Mouse (Mus musculus) olfactory bulb, adult 2 months (tissue): Measurements from ENCODE around the gene Nkain4. TPM values are rescaled to one million over a fixed set of nuclear protein-coding genes. Genes with fewer than 3 reads are reported as not detected.

Source experiments
- H3K27ac ChIP-seq: fragments of 200-500 bp; 2 replicates; pipeline ENCODE4 v1.5.1; 2012; ENCODE audit warnings: low read depth, low read length; ENCODE audit not compliant: insufficient read depth
- H3K4me1 ChIP-seq: fragments of 200-500 bp; 2 replicates; pipeline ENCODE4 v1.6.1; 2012; ENCODE audit warnings: low read length; ENCODE audit not compliant: control insufficient read depth, insufficient read depth
- H3K4me3 ChIP-seq: fragments of 200-500 bp; 2 replicates; pipeline ENCODE4 v1.5.1; 2012; ENCODE audit warnings: mild to moderate bottlenecking, low read depth, low read length, moderate library complexity; ENCODE audit not compliant: insufficient read depth
- CTCF ChIP-seq: fragments of 200-500 bp; IDR thresholded peaks from 2 replicates; pipeline ENCODE4 v1.5.1; 2012; ENCODE audit warnings: low read depth, mild to moderate bottlenecking, low read length, moderate library complexity; ENCODE audit not compliant: insufficient read depth
- POLR2A ChIP-seq: fragments of 200-500 bp; IDR thresholded peaks from 2 replicates; pipeline ENCODE4 v1.6.1; 2012; ENCODE audit warnings: mild to moderate bottlenecking, low read depth, low read length, moderate library complexity; ENCODE audit not compliant: insufficient read depth
- WGBS: fragments of 180-500 bp; shearing (Covaris S2); methylation state at CpG from one replicate; pipeline ENCODE4 v1.1.7; 2018; 5-methylcytosine and 5-hydroxymethylcytosine counted together
- polyA plus RNA-seq: library from polyadenylated mRNA; stranded (reverse); fragments of >200 nt; gene quantifications from 2 replicates; pipeline ENCODE4 v1.2.4, GENCODE M21; 2012; ENCODE audit warnings: low replicate concordance; ENCODE audit not compliant: missing spikeins, insufficient read depth, insufficient read length

The Nkain4 gene
- polyA plus RNA-seq, 1 experiment, result not detected

- peaks cover 3% of the 10 kb centered on the region; the same call in 1 of the 2 replicates for H3K4me1 ChIP-seq
- H3K4me3 ChIP-seq, result no peak overlapping the region
- no peak overlapping the region for H3K27ac ChIP-seq
- TF ChIP-seq CTCF (no peak), POLR2A (no peak)
- WGBS, result 81% methylated on average over 7 of the region's 7 CpGs
Measured at GRCm38 (mm10) chr2:180959605-180960004, 5.1 kb upstream of the Nkain4 start.

- no peak for TF ChIP-seq CTCF
- no peak for TF ChIP-seq POLR2A
- H3K4me1 ChIP-seq, result peaks cover 17% of the 10 kb centered on the region
- 53% methylated on average over 2 of the region's 2 CpGs for WGBS
- H3K27ac ChIP-seq, result no peak overlapping the region
- peak overlapping the region; percentile 91 for H3K4me3 ChIP-seq
Measured at GRCm38 (mm10) chr2:180953638-180954037, 861 bp downstream of the Nkain4 start.

- TF ChIP-seq CTCF (no peak), POLR2A (no peak)
- H3K4me3 ChIP-seq, result no peak overlapping the region
- peaks cover 17% of the 10 kb centered on the region for H3K4me1 ChIP-seq
- H3K27ac ChIP-seq, result no peak overlapping the region
- WGBS, result 42% methylated on average over 9 of the region's 9 CpGs
Measured at GRCm38 (mm10) chr2:180952731-180953171, 1.7 kb downstream of the Nkain4 start.

- 63% methylated on average over 1 of the region's 1 CpGs for WGBS
- TF ChIP-seq CTCF (no peak), POLR2A (no peak)
- Histone ChIP-seq H3K4me3 (no peak overlapping the region), H3K4me1 (peaks cover 17% of the 10 kb centered on the region), H3K27ac (no peak overlapping the region)
Measured at GRCm38 (mm10) chr2:180949947-180950346, 4.6 kb downstream of the Nkain4 start.

- Histone ChIP-seq H3K27ac (no peak overlapping the region), H3K4me3 (no peak overlapping the region), H3K4me1 (no peaks in the 10 kb centered on the region)
- TF ChIP-seq POLR2A (no peak), CTCF (no peak)
Measured at GRCm38 (mm10) chr2:180941869-180942268, 12.6 kb downstream of the Nkain4 start.

- TF ChIP-seq POLR2A, result no peak
- no peak overlapping the region for H3K27ac ChIP-seq
- H3K4me3 ChIP-seq, result no peak overlapping the region
- H3K4me1 ChIP-seq, result no peaks in the 10 kb centered on the region
Measured at GRCm38 (mm10) chr2:180940187-180940586, 14.3 kb downstream of the Nkain4 start.

- no peak overlapping the region for H3K4me3 ChIP-seq
- H3K4me1 ChIP-seq, result no peaks in the 10 kb centered on the region
- TF ChIP-seq POLR2A (no peak), CTCF (no peak)
- no peak overlapping the region for H3K27ac ChIP-seq
- 75% methylated on average over 1 of the region's 1 CpGs for whole genome bisulfite sequencing
Measured at GRCm38 (mm10) chr2:180932418-180932817, 22.1 kb downstream of the Nkain4 start.

- WGBS, result 57% methylated on average over 4 of the region's 4 CpGs
- no peak for TF ChIP-seq POLR2A
- TF ChIP-seq CTCF, result no peak
- Histone ChIP-seq H3K4me1 (no peaks in the 10 kb centered on the region), H3K27ac (no peak within 1 kb of the TSS), H3K4me3 (no peak within 1 kb of the TSS)
Measured at GRCm38 (mm10) chr2:180928723-180929122, 25.8 kb downstream of the Nkain4 start, which contains the start of gene Birc7. Birc7 (plus strand) TSS chr2:180929023.

GRCm38 (mm10) chr2:180925176-180925575 lies 29.3 kb downstream of the Nkain4 start:
- TF ChIP-seq POLR2A (no peak), CTCF (peak; percentile 52)
- Histone ChIP-seq H3K4me1 (no peaks in the 10 kb centered on the region), H3K27ac (no peak overlapping the region), H3K4me3 (no peak overlapping the region)
- WGBS, result 13% methylated on average over 4 of the region's 4 CpGs

- no peaks in the 10 kb centered on the region for H3K4me1 ChIP-seq
- H3K27ac ChIP-seq, result no peak overlapping the region
- TF ChIP-seq CTCF, result no peak
- no peak for TF ChIP-seq POLR2A
- no peak overlapping the region for H3K4me3 ChIP-seq
- WGBS, result 94% methylated on average over 6 of the region's 6 CpGs
Measured at GRCm38 (mm10) chr2:180922739-180923138, 31.8 kb downstream of the Nkain4 start.
